Mouse (Mus musculus): ENCODE measurements at regions not wholly inside any gene's neighbourhood (a gene's known extent, or its start where the extent isn't known, plus 50 kb on each side); places are given as distances from the start of the nearest gene placed in this dataset.

DNA sequence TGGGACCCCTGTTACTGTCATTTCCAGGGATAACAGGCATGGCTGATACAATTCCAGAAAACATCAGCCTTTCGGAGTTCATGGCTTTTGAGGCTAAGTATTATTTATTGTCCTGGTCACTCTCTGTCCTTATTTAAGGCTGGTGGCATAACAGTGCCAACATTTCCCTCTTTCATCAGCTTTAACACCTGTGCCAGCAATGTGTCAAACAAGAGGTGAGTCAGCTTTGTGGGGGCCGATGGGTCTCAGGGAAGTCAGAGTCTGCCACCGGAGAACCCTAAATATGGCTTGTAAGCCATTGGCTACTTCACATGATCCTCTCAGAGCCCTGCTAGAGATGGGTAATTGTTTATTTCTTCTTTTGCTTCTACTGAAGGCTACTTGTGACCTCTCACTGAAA is 195.3 kb upstream of the Rad23b start:
- TF ChIP-seq MAFK (IDR thresholded peaks at IDR 0.05; ENCODE audit: insufficient read depth, low read depth, low read length), result no peak
- no peak for TF ChIP-seq ZC3H11A (IDR thresholded peaks at IDR 0.05; ENCODE audit: borderline replicate concordance, low read depth, low read length)

Measured in ES-E14 (cell line).